ENCODE assay signal across 21 mouse cellular contexts in genomic region chr19:58025053-58025452, GRCm38 (mm10).
DNase-seq lines count a peak whose midpoint lies in the region; ATAC-seq and TF ChIP-seq lines count a peak whose summit lies in the region.
"Had no signal": no experiment of that assay in that cellular context is flagged by ENCODE, and none has a peak within 500 bp of the region (broad histone marks: within the 10 kb centered on the region; RNA-seq: fewer than 3 reads in every experiment).

No protein-coding gene starts in this region.

- ATAC-seq in forebrain, postnatal 0 days: peak; percentile 62
- ATAC-seq in forebrain, embryonic 15.5 days (replicated peaks): no peak; the same call in 1 of the 2 replicates
- no peak for ATAC-seq in activated CD4-positive, CD25-positive, alpha-beta regulatory T cell, adult 4 months
- ATAC-seq: hindbrain, postnatal 0 days; Patski had no signal

- H3K4me3 ChIP-seq in forebrain, postnatal 0 days (ENCODE audit: low read depth, low read length): no peak overlapping the region
- no peak overlapping the region for H3K4me3 ChIP-seq in forebrain, embryonic 15.5 days
- H3K4me3 ChIP-seq: embryonic facial prominence, embryonic 12.5 days; heart, adult 2 months; heart, embryonic 15.5 days; hindbrain, embryonic 13.5 days had no signal

- H3K27ac ChIP-seq in forebrain, postnatal 0 days (ENCODE audit: low read depth, low read length): no peak overlapping the region
- H3K27ac ChIP-seq in forebrain, embryonic 15.5 days (replicated peaks): no peak overlapping the region
- H3K27ac ChIP-seq: embryonic facial prominence, embryonic 12.5 days; heart, adult 2 months; heart, embryonic 15.5 days; hindbrain, embryonic 13.5 days; hindbrain, postnatal 0 days had no signal

- H3K36me3 ChIP-seq in forebrain, postnatal 0 days (ENCODE audit: insufficient read depth): no peaks in the 10 kb centered on the region
- no peaks in the 10 kb centered on the region for H3K36me3 ChIP-seq in forebrain, embryonic 15.5 days
- H3K36me3 ChIP-seq: heart, embryonic 15.5 days had no signal

- TF ChIP-seq CTCF in forebrain, postnatal 0 days (IDR thresholded peaks at IDR 0.05; ENCODE audit: low read depth): no peak
- TF ChIP-seq CTCF in brain, embryonic 14.5 days (IDR thresholded peaks at IDR 0.05; ENCODE audit: borderline replicate concordance, extremely low read depth, insufficient read depth, insufficient read length): no peak

- peak; percentile 22 for DNase-seq in forebrain, postnatal 0 days
- peak; percentile 12 for DNase-seq in right cerebral cortex, adult 18-20 months
- no peak for DNase-seq in right cerebral cortex, postnatal 4 days
- DNase-seq in brain, embryonic 14.5 days (ENCODE audit: low read depth): peak; percentile 53
- DNase-seq: adrenal gland, adult 2 months; adrenal gland, postnatal 25 days; cerebellum, adult 11-12 months; cerebellum, adult 9-10 months; cerebellum, postnatal 25 days; gastrocnemius, postnatal 36 days; heart, adult 2 months; heart, postnatal 14 days had no signal

- no peaks in the 10 kb centered on the region for H3K27me3 ChIP-seq in forebrain, postnatal 0 days (ENCODE audit: insufficient read depth, low read length)
- no peaks in the 10 kb centered on the region for H3K27me3 ChIP-seq in forebrain, embryonic 15.5 days
- H3K27me3 ChIP-seq: CH12.LX; embryonic facial prominence, embryonic 12.5 days; heart, embryonic 15.5 days; hindbrain, embryonic 13.5 days; Patski had no signal

- H3K4me2 ChIP-seq in forebrain, postnatal 0 days (ENCODE audit: low read depth): no peak overlapping the region
- no peak overlapping the region for H3K4me2 ChIP-seq in forebrain, embryonic 15.5 days (replicated peaks)
- H3K4me2 ChIP-seq: embryonic facial prominence, embryonic 12.5 days; heart, embryonic 11.5 days; heart, embryonic 15.5 days; hindbrain, embryonic 13.5 days had no signal

- TF ChIP-seq POLR2A in brain, embryonic 14.5 days (IDR thresholded peaks at IDR 0.05; ENCODE audit: borderline replicate concordance, extremely low read depth, insufficient read depth, insufficient read length, poor library complexity, severe bottlenecking): no peak

- H3K4me1 ChIP-seq in forebrain, postnatal 0 days (ENCODE audit: insufficient read depth): no peaks in the 10 kb centered on the region
- no peaks in the 10 kb centered on the region for H3K4me1 ChIP-seq in forebrain, embryonic 15.5 days
- H3K4me1 ChIP-seq: embryonic facial prominence, embryonic 12.5 days; heart, embryonic 15.5 days; hindbrain, embryonic 13.5 days had no signal

- no peaks in the 10 kb centered on the region for H3K9me3 ChIP-seq in forebrain, postnatal 0 days (ENCODE audit: low read length)
- H3K9me3 ChIP-seq in forebrain, embryonic 15.5 days: 0 out of 2 replicates have a peak, but pooled peaks cover under 1% of the 10 kb centered on the region
- H3K9me3 ChIP-seq: embryonic facial prominence, embryonic 12.5 days; heart, embryonic 15.5 days; hindbrain, embryonic 13.5 days had no signal

- WGBS in forebrain, postnatal 0 days: 66% methylated on average over 2 of the region's 2 CpGs
- 59% methylated on average over 2 of the region's 2 CpGs for whole genome bisulfite sequencing in forebrain, embryonic 15.5 days

- no peak overlapping the region for H3K9ac ChIP-seq in forebrain, postnatal 0 days
- H3K9ac ChIP-seq in forebrain, embryonic 15.5 days (replicated peaks): no peak overlapping the region
- H3K9ac ChIP-seq: embryonic facial prominence, embryonic 12.5 days; heart, embryonic 15.5 days; hindbrain, embryonic 13.5 days had no signal
